Mouse (Mus musculus) stomach, embryonic 14.5 days (tissue): Measurements from ENCODE around the gene Gm21748. TPM values are rescaled to one million over a fixed set of nuclear protein-coding genes. Genes with fewer than 3 reads are reported as not detected.
"Not testable (repeated sequence)": the region's sequence is repeated elsewhere in the genome, so short reads cannot be mapped to it uniquely, and the experiment has no call there.

Experiments used
- ATAC-seq: fragments of 200-750 bp; cut with Nextera tagmentation; 2 replicates; pipeline ENCODE4 v1.8.0; 2017; ENCODE audit warnings: low read depth, moderate TSS enrichment; ENCODE audit not compliant: insufficient number of reproducible peaks, insufficient read depth, low FRiP score
- H3K27ac ChIP-seq: fragments of 300-500 bp; sonication (generic); 2 replicates; pipeline ENCODE4 v1.5.1; 2014; ENCODE audit warnings: mild to moderate bottlenecking, low read length, moderate library complexity, mixed read lengths
- H3K27me3 ChIP-seq: fragments of 300-500 bp; sonication (generic); 2 replicates; pipeline ENCODE4 v1.6.1; 2014; ENCODE audit warnings: low read length, control low read depth, mixed read lengths; ENCODE audit not compliant: control insufficient read depth, insufficient read depth
- H3K36me3 ChIP-seq: fragments of 300-500 bp; sonication (generic); 2 replicates; pipeline ENCODE4 v1.6.1; 2014; ENCODE audit warnings: mild to moderate bottlenecking, control low read depth, low read length, moderate library complexity, mixed read lengths; ENCODE audit not compliant: control insufficient read depth, insufficient read depth
- H3K4me1 ChIP-seq: fragments of 300-500 bp; sonication (generic); 2 replicates; pipeline ENCODE4 v1.6.1; 2014; ENCODE audit warnings: low read length, control low read depth, mixed read lengths; ENCODE audit not compliant: control insufficient read depth, insufficient read depth
- H3K4me2 ChIP-seq: fragments of 300-500 bp; sonication (generic); replicated peaks from 2 replicates; pipeline ENCODE4 v1.6.1; 2014; ENCODE audit warnings: low read depth, low read length, control low read depth
- H3K4me3 ChIP-seq: fragments of 300-500 bp; sonication (generic); 2 replicates; pipeline ENCODE4 v1.5.1; 2014; ENCODE audit warnings: low read depth, low read length, control low read depth
- H3K9ac ChIP-seq: fragments of 300-500 bp; sonication (generic); replicated peaks from 2 replicates; pipeline ENCODE4 v1.6.1; 2014; ENCODE audit warnings: low read depth, mild to moderate bottlenecking, control low read depth, low read length, moderate library complexity, mixed read lengths
- H3K9me3 ChIP-seq: fragments of 300-500 bp; sonication (generic); 2 replicates; pipeline ENCODE4 v1.6.1; 2016; ENCODE audit warnings: low read depth, low read length, control low read depth; ENCODE audit not compliant: control insufficient read depth
- WGBS: fragments of 180-500 bp; shearing (Covaris S2); extraction: QIAGEN DNeasy Blood & Tissue Kit; methylation state at CpG from one replicate; pipeline ENCODE4 v1.1.7; 2014; 5-methylcytosine and 5-hydroxymethylcytosine counted together
- polyA plus RNA-seq: library from polyadenylated mRNA; unstranded; fragments of >200 nt; fragmentation: Nextera tagmentation; extraction: Ambion mirVana; gene quantifications from 2 replicates; pipeline ENCODE4 v1.2.1, GENCODE M21; 2014

Gene Gm21748
- polyA plus RNA-seq = not detected in 2 replicates

DNA sequence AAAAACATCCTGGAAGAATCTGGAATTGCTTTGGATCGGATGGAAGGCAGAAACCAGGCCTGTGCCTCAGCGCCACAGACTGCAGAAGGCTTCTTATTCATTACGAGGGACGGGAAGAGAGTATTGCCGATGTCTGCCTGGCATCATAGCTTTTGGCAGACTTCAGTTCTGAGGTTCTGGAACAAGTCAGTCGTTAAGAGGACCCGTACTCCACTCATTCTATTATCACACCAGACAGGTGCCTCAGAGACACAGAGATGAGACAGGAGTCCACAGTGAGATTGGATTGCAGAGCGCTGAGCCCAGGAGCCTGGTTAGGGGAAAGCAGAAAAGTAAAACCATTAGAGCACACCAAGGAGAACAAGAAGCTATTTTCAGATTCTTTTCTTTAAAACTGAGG is at the start of gene Gm21748:
Gene Gm21748, minus strand, starts transcription at position 101 of the 400 bp plus-strand sequence.
- H3K4me3 ChIP-seq, H3K27me3 ChIP-seq, H3K36me3 ChIP-seq, H3K9ac ChIP-seq, H3K9me3 ChIP-seq, ATAC-seq, H3K4me2 ChIP-seq, H3K4me1 ChIP-seq, H3K27ac ChIP-seq: not testable (repeated sequence)
- WGBS = no CpG with 5 or more reads among the region's 8 CpGs

Other genes starting within 250 kb of the Gm21748 start
- not detected in 2 replicates for gene Gm21860, start 84.4 kb downstream of the Gm21748 start, polyA plus RNA-seq
- not detected in 2 replicates for gene Gm47283, start 54.4 kb downstream of the Gm21748 start, polyA plus RNA-seq